Mouse (Mus musculus) ES-E14 (cell line): ENCODE data around the gene Gstm1.

Experiments
- CHD2 ChIP-seq: IDR thresholded peaks from 2 replicates; pipeline ENCODE4 v1.6.1; 2014; ENCODE audit warnings: mild to moderate bottlenecking, low read depth, low read length, inconsistent platforms
- HCFC1 ChIP-seq: IDR thresholded peaks from 2 replicates; pipeline ENCODE4 v1.6.1; 2012; ENCODE audit warnings: low read length, inconsistent platforms, borderline replicate concordance; ENCODE audit not compliant: insufficient read depth
- MAFK ChIP-seq: IDR thresholded peaks from 2 replicates; pipeline ENCODE4 v1.6.1; 2014; ENCODE audit warnings: mild to moderate bottlenecking, low read depth, low read length, inconsistent platforms; ENCODE audit not compliant: insufficient read depth
- ZC3H11A ChIP-seq: IDR thresholded peaks from 2 replicates; pipeline ENCODE4 v1.6.1; 2012; ENCODE audit warnings: low read depth, mild to moderate bottlenecking, inconsistent platforms, low read length, borderline replicate concordance
- ZNF384 ChIP-seq: IDR thresholded peaks from 2 replicates; pipeline ENCODE4 v1.6.1; 2012; ENCODE audit warnings: low read depth, low read length, inconsistent platforms

GRCm38 (mm10) chr3:108018190-108018820, 532 bp upstream of the Gstm1 start:
- TF ChIP-seq ZNF384 (no peak), CHD2 (no peak), HCFC1 (no peak), ZC3H11A (no peak), MAFK (no peak)
